Mouse (Mus musculus): ENCODE results near the gene Arnt. TPM values are rescaled to one million over a fixed set of nuclear protein-coding genes. Genes with fewer than 3 reads are reported as not detected.
A peak's percentile ranks its signal among the peaks of the same experiment; 100 is the strongest.

The Arnt gene
- polyA plus RNA-seq, 1 experiment from 2014 or later = 16.0 TPM

DNA sequence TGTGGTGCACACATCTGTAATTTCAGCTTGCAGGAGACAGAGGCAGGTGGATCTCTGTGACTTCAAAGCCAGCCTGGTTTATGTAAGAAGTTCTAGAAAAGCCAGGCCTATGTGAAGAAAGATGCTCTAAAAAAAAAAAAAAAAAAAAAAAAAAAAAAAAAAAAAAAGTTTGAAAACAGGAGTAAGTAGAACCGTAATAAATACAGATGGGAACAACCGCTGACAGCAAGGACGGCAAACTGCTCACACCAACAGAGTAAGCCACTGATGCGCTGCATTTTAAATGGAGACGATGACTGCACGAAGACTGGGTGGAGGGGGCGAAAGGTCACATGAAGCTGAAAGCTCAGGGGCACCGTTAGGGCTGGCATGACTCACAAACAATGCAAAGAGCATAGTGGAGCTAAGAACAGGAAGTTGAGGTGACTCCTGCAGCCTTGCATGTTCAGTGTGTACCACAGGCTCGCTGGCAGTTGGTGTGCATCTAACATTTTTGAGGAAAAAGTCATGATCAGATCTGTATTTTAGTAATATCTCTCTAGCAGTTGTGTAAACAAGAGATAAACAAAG, 77.5 kb downstream of the Arnt start:
- Histone ChIP-seq H3K9me3 (replicated peaks) (no peaks in the 10 kb centered on the region), H3K27ac (peak overlapping the region; percentile 36; the same call in 1 of the 2 replicates), H3K27me3 (no peaks in the 10 kb centered on the region), H3K9ac (0 out of 2 replicates have a peak overlapping the region, but pooled peaks have one; percentile 20), H3K4me2 (no peak overlapping the region), H3K36me3 (no peaks in the 10 kb centered on the region), H3K4me3 (replicated peaks) (no peak overlapping the region), H3K4me1 (replicated peaks) (peaks cover 38% of the 10 kb centered on the region)
- no peak for DNase-seq
- no peak for ATAC-seq (ENCODE audit: low read depth)
- 51% methylated on average over 9 of the region's 9 CpGs for WGBS (ENCODE audit: insufficient replicate concordance)

DNA sequence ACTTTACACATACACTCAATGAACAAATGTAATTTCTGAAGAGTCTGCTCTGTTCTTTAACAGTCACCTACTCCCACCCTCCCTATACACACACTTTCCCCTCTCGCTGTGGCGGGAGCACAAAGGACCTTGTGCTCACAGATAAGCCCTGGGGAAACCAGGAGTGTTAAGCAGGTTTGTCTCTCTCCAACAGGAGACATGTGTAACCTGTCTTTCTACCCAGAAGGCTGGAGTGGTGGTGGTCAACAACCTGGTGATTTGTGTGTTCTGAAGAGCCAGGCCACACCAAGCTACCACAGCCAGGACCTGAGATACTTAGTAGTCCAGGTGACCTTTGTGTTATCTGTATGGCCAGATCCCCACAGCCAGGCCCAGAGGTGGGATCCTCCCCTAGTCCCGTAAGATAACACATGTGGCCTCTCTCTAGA, 82.4 kb downstream of the Arnt start:
- peak; percentile 86 for ATAC-seq (ENCODE audit: low read depth)
- 17% methylated on average over 3 of the region's 3 CpGs for WGBS (ENCODE audit: insufficient replicate concordance)
- H3K4me1 ChIP-seq (replicated peaks) = peaks cover 76% of the 10 kb centered on the region
- peak overlapping the region; percentile 66 for H3K9ac ChIP-seq
- DNase-seq = peak; percentile 80
- peak overlapping the region; percentile 95 for H3K27ac ChIP-seq
- H3K9me3 ChIP-seq (replicated peaks) = no peaks in the 10 kb centered on the region
- no peaks in the 10 kb centered on the region for H3K36me3 ChIP-seq
- no peaks in the 10 kb centered on the region for H3K27me3 ChIP-seq
- peak overlapping the region; percentile 23 for H3K4me3 ChIP-seq (replicated peaks)
- H3K4me2 ChIP-seq = peak overlapping the region; percentile 62

DNA sequence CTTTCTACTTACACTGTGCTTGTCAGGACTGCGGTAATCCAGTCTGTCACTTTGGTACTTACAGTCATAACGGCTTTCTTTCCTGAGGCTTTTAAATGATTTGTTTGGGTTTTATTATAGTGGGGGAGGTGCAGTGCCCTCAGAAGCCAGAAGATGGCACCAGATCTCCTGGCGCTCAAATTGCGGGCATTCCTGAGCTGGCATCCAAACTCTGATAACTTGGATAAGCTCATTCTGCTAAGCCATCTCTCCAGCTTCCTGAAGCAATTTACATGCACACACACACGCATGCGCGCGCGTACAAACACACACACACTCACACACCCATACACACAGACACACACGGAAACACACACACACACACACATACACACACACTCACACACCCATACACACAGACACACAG, 83.3 kb downstream of the Arnt start:
- H3K36me3 ChIP-seq = no peaks in the 10 kb centered on the region
- H3K27me3 ChIP-seq = no peaks in the 10 kb centered on the region
- 13% methylated on average over 10 of the region's 10 CpGs for WGBS (ENCODE audit: insufficient replicate concordance)
- peak overlapping the region; percentile 95 for H3K27ac ChIP-seq
- H3K4me3 ChIP-seq (replicated peaks) = no peak overlapping the region
- peak overlapping the region; percentile 66 for H3K9ac ChIP-seq
- ATAC-seq (ENCODE audit: low read depth) (no peak), DNase-seq (peak; percentile 70)
- H3K9me3 ChIP-seq (replicated peaks) = no peaks in the 10 kb centered on the region
- peaks cover 77% of the 10 kb centered on the region for H3K4me1 ChIP-seq (replicated peaks)
- H3K4me2 ChIP-seq = peak overlapping the region; percentile 62

DNA sequence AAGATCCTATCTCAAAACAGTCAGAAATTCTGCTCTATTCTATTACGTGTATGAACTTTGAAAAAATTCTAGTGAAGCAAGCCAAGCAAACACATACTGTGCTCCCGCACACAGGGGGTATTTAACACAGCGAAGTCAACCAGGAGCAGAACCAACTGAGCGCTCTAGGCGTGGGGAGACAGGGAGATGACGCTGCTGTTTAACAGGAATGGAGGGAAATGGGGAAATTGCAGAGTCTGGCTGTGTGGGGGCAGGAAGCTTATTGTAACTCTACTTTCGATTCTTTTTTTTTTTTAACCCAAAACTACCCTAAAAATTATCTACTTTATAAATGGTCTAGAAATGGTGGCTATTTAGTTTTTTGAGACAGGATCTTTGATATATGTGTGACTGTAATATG, 84.7 kb downstream of the Arnt start:
- Histone ChIP-seq H3K27me3 (no peaks in the 10 kb centered on the region), H3K4me3 (replicated peaks) (no peak overlapping the region), H3K4me2 (peak overlapping the region; percentile 56), H3K9me3 (replicated peaks) (no peaks in the 10 kb centered on the region), H3K36me3 (no peaks in the 10 kb centered on the region), H3K4me1 (replicated peaks) (peaks cover 91% of the 10 kb centered on the region), H3K27ac (peak overlapping the region; percentile 95), H3K9ac (peak overlapping the region; percentile 60)
- DNase-seq (peak; percentile 26), ATAC-seq (ENCODE audit: low read depth) (peak; percentile 39)
- WGBS (ENCODE audit: insufficient replicate concordance) = 40% methylated on average over 7 of the region's 7 CpGs

DNA sequence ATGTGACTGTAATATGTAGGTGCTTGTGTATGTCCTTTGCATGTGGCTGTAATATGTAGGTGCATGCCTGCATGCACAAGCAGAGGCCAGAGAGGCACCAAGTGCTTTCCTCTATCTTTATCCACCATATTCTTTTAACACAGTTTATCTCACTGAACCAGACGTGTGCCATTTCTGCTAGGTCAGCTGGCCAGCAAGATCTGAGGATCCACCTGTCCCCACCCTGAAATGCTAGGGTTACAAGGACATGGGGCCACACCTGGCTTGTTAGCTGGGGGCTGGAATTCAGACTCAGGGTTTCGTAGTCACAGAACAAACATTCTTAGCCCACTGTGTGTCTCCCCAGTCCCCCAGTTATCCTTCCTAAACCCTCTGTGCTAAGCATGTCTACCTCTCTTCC, 85.1 kb downstream of the Arnt start:
- H3K4me3 ChIP-seq (replicated peaks) = peak overlapping the region; percentile 21; the same call in 1 of the 2 replicates
- H3K4me1 ChIP-seq (replicated peaks) = peaks cover 94% of the 10 kb centered on the region

DNA sequence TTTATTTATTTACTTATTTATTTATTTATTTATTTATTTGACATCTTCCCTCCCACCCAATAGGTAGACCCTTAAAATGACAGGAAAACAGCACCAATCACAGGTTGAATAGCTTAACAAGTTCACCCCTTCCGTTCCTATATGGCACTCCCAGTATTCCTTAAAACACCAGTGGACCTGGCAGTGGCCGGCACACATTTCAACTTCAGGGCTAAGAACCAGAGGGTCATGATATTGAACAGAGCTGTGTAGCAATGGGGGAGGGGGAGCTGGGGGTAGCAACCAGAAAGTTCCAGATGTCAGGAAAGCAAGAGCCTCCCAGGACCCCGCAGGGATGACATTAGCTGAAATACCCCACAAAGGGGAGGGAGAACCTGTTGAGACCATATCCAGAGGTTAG, 85.9 kb downstream of the Arnt start:
- Histone ChIP-seq H3K4me1 (replicated peaks) (peaks cover 92% of the 10 kb centered on the region), H3K9ac (peak overlapping the region; percentile 62), H3K27ac (peak overlapping the region; percentile 88), H3K9me3 (replicated peaks) (no peaks in the 10 kb centered on the region), H3K4me3 (replicated peaks) (no peak overlapping the region), H3K36me3 (no peaks in the 10 kb centered on the region), H3K4me2 (0 out of 2 replicates have a peak overlapping the region, but pooled peaks have one; percentile 8), H3K27me3 (no peaks in the 10 kb centered on the region)
- DNase-seq = no peak
- 77% methylated on average over 3 of the region's 3 CpGs for WGBS (ENCODE audit: insufficient replicate concordance)
- ATAC-seq (ENCODE audit: low read depth) = no peak

More for the DNA sequence above, 85.1 kb downstream of the Arnt start:
- Histone ChIP-seq H3K9me3 (replicated peaks) (no peaks in the 10 kb centered on the region), H3K4me2 (peak overlapping the region; percentile 56), H3K36me3 (no peaks in the 10 kb centered on the region), H3K27me3 (no peaks in the 10 kb centered on the region), H3K27ac (peak overlapping the region; percentile 95), H3K9ac (peak overlapping the region; percentile 78)
- WGBS (ENCODE audit: insufficient replicate concordance) = 10% methylated on average over 2 of the region's 2 CpGs
- ATAC-seq (ENCODE audit: low read depth) (peak; percentile 86), DNase-seq (peak; percentile 84)

DNA sequence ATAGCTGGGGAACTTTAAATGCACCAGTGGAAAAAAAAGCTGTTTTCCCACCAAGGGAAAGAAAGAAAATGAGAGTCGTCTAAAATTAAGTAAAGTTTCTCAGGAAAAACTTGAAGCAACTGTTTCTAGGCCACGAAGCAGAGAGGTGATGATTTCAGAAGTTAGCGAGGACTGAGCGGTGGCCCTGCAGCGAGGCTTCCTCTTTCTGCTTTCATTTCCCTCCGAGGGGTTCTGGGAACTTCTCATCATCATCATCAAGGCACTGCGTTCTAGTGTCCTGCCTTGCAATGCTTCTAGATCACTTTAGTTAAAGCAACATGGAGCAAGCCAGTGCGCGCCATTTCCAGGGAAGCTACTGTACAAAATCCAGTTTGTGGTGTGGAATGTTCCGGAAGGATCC, 87.0 kb downstream of the Arnt start:
- Histone ChIP-seq H3K27me3 (no peaks in the 10 kb centered on the region), H3K36me3 (no peaks in the 10 kb centered on the region), H3K9me3 (replicated peaks) (no peaks in the 10 kb centered on the region), H3K4me3 (replicated peaks) (no peak overlapping the region), H3K27ac (peak overlapping the region; percentile 88), H3K4me1 (replicated peaks) (peaks cover 88% of the 10 kb centered on the region), H3K9ac (peak overlapping the region; percentile 62), H3K4me2 (no peak overlapping the region)
- DNase-seq = no peak
- 46% methylated on average over 10 of the region's 10 CpGs for WGBS (ENCODE audit: insufficient replicate concordance)
- no peak for ATAC-seq (ENCODE audit: low read depth)

DNA sequence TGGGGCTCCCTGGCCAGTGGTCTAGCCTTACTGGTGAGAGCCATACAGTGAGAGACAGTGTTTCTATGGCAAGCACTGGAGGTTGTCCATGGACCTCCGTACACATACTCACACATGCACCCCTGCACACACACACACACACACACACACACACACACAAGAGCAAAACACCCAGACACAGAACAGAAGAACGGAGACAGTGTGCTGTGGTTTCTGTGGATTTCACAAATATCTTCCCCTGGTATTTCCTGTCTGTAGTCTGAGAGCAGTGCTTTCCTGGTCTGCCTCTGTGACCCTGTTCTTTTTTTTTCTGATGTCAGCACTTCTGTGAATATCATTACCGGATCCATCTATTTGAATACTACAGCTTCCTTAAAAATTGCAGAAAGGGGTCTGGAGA, 89.5 kb downstream of the Arnt start:
- no peak for DNase-seq
- H3K9ac ChIP-seq = no peak overlapping the region; the same call in 1 of the 2 replicates
- 12% methylated on average over 3 of the region's 3 CpGs for WGBS (ENCODE audit: insufficient replicate concordance)

DNA sequence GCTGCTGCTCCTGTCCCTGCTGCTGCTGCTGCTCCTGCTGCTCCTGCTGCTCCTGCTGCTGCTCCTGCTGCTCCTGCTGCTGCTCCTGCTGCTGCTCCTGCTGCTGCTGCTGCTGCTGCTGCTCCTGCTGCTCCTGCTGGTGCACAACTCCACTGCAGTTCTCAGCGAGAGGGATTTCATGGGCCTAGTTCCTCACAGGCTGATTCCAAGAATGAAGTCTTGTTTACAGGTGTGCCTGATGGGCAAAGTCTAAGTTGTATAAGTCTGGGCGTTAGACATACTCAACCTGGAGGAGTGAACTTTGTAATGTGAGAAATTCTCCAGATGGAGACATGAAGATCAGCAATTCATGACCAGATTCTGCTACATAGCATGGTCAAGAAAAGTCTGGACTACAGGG, 90.5 kb downstream of the Arnt start:
- ATAC-seq (ENCODE audit: low read depth) (no peak), DNase-seq (no peak)
- 68% methylated on average over 2 of the region's 2 CpGs for WGBS (ENCODE audit: insufficient replicate concordance)
- H3K36me3 ChIP-seq = no peaks in the 10 kb centered on the region
- no peak overlapping the region for H3K4me2 ChIP-seq
- H3K27ac ChIP-seq = peak overlapping the region; percentile 29; the same call in 1 of the 2 replicates
- no peaks in the 10 kb centered on the region for H3K27me3 ChIP-seq
- no peak overlapping the region for H3K4me3 ChIP-seq (replicated peaks)
- H3K9me3 ChIP-seq (replicated peaks) = no peaks in the 10 kb centered on the region
- peaks cover 62% of the 10 kb centered on the region for H3K4me1 ChIP-seq (replicated peaks)
- H3K9ac ChIP-seq = no peak overlapping the region

More for the DNA sequence above, 89.5 kb downstream of the Arnt start:
- Histone ChIP-seq H3K27ac (peak overlapping the region; percentile 72), H3K4me2 (no peak overlapping the region), H3K36me3 (no peaks in the 10 kb centered on the region), H3K27me3 (no peaks in the 10 kb centered on the region), H3K4me1 (replicated peaks) (peaks cover 72% of the 10 kb centered on the region), H3K4me3 (replicated peaks) (no peak overlapping the region), H3K9me3 (replicated peaks) (no peaks in the 10 kb centered on the region)
- no peak for ATAC-seq (ENCODE audit: low read depth)

DNA sequence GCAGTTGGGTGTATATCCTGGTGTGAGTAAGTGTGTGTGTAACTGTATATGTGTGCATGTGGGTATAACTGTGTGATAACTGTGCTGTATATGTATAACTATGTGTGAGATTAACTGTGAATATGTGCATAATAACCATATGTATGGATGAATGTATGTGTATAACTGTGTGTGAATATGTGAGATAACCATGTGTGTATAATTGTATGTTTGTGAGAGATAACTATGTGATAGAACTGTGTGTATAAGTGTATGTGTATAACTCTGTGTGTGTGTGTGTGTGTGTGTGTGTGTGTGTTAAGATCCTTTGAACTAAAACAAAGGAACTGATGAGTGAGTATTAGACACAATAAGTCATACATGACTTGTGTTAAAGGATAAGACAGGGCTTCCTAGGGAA, 91.9 kb downstream of the Arnt start:
- no peak overlapping the region for H3K9ac ChIP-seq
- no peak overlapping the region for H3K4me3 ChIP-seq (replicated peaks)
- ATAC-seq (ENCODE audit: low read depth) (peak; percentile 70), DNase-seq (no peak)
- no peaks in the 10 kb centered on the region for H3K9me3 ChIP-seq (replicated peaks)
- peaks cover 49% of the 10 kb centered on the region for H3K4me1 ChIP-seq (replicated peaks)
- H3K27me3 ChIP-seq = no peaks in the 10 kb centered on the region
- no peak overlapping the region for H3K27ac ChIP-seq
- H3K36me3 ChIP-seq = no peaks in the 10 kb centered on the region
- H3K4me2 ChIP-seq = no peak overlapping the region

DNA sequence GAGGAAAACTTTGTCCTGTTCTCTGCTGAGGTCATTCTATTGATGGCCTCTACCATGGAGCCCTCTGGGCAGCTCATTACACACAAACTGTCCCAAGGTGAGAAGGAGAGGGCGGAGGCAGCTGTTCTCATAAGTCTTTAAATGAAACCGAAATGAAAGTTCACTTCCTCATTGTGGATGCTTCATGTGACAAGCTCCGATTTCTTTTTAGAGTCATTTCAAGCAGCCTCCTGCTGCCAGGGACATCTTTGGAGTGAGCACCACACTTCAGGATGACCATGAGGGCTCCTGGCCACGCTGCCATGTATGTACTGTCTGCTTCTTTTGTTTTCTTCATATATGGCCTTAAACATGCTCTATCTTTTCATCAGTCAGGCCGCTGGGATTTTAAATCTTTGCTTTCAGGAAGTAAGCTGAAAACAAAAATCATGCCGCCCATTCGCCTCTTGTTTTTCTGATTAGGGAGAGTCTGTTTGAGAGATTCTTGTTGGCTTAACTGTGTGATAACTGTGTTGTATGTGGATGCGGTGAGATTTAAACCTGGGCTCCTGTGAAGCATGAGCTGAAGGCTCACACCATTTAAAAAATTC, 92.5 kb downstream of the Arnt start, which contains the start of gene Ctss:
Gene Ctss (plus strand): TSS at position 165 of the 590 bp plus-strand sequence.
- Histone ChIP-seq H3K27ac (no peak within 1 kb of the TSS; the same call in 1 of the 2 replicates), H3K4me1 (replicated peaks) (peaks cover 43% of the 10 kb centered on the region), H3K9me3 (replicated peaks) (no peaks in the 10 kb centered on the region), H3K36me3 (no peaks in the 10 kb centered on the region), H3K9ac (no peak within 1 kb of the TSS), H3K4me3 (replicated peaks) (no peak within 1 kb of the TSS), H3K27me3 (no peaks in the 10 kb centered on the region), H3K4me2 (no peak within 1 kb of the TSS)
- DNase-seq (no peak), ATAC-seq (ENCODE audit: low read depth) (no peak)
- WGBS (ENCODE audit: insufficient replicate concordance) = 59% methylated on average over 8 of the region's 8 CpGs

DNA sequence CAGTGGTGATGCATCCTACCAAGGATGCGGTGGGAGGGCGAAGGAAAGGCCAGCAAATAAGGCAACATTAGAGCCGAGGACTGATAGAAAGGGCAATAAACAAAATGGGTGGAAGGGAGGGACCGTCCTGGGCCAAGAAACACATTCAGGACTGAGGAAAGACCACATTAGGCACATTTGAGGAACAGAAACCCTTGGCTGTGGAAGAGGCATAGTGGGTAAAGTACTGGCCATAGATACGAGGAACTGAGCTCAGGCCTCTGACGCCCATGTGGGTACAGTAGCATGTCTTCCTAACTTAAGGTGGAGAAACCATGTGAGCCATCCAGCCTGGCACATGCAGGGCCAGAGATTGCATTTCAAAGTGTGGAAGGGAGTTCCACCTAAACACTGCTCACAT, 95.6 kb downstream of the Arnt start:
- no peak overlapping the region for H3K4me3 ChIP-seq (replicated peaks)
- peaks cover 23% of the 10 kb centered on the region for H3K4me1 ChIP-seq (replicated peaks)
- H3K36me3 ChIP-seq = no peaks in the 10 kb centered on the region
- H3K27me3 ChIP-seq = no peaks in the 10 kb centered on the region
- H3K27ac ChIP-seq = no peak overlapping the region
- WGBS (ENCODE audit: insufficient replicate concordance) = 68% methylated on average over 6 of the region's 6 CpGs
- H3K9ac ChIP-seq = no peak overlapping the region
- H3K4me2 ChIP-seq = no peak overlapping the region
- no peak for DNase-seq
- no peaks in the 10 kb centered on the region for H3K9me3 ChIP-seq (replicated peaks)
- ATAC-seq (ENCODE audit: low read depth) = no peak
